Mouse (Mus musculus): ENCODE data around the gene Pxylp1. TPM values are rescaled to one million over a fixed set of nuclear protein-coding genes. Genes with fewer than 3 reads are reported as not detected.

The Pxylp1 gene
- total and polyA plus RNA-seq, 3 experiments: 7.8 to 10.1 (median 8.3) TPM

DNA sequence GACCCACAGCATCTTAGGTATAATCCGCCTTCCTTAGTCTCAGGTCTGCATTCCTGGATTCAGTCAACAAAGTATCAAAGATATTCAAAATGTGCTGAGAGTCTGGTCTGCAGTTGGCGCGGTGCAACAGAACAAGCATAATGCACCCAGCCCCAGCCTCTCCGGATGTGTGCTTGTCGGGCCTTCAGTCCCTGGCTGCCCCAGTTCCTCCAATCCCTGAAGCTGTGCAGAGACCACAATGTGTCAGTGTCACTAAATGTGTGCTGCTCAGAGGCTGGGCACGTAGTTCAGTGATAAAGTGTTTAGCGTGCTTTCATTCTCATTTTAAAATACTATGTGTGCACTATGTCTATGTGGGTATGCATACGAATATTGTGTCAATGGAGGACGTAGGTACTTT lies 108.8 kb downstream of the Pxylp1 start:
- TF ChIP-seq RAD21 (IDR thresholded peaks at IDR 0.05; ENCODE audit: low read depth, low read length) (no peak), BHLHE40 (IDR thresholded peaks at IDR 0.05; ENCODE audit: low read depth, low read length) (no peak), JUN (IDR thresholded peaks at IDR 0.05; ENCODE audit: insufficient read depth, low read depth, low read length) (no peak), JUND (conservative IDR thresholded peaks at IDR 0.05; ENCODE audit: low read depth, low read length) (no peak), SMC3 (IDR thresholded peaks at IDR 0.05; ENCODE audit: low read depth, low read length) (no peak), RCOR1 (conservative IDR thresholded peaks at IDR 0.05; ENCODE audit: low read depth, low read length) (no peak)
- H3K4me1 ChIP-seq (ENCODE audit: control insufficient read depth in 1 of 2, insufficient read depth in 2 of 2): peaks cover 0 to 12% of the 10 kb centered on the region in 2 experiments; a peak in 1 of 4 replicates
- no peaks in the 10 kb centered on the region for H3K36me3 ChIP-seq (replicated peaks in 1 of 2; ENCODE audit: control insufficient read depth in 1 of 2, insufficient read depth in 1 of 2, low read length in 1 of 2)
- H3K9ac ChIP-seq (ENCODE audit: insufficient read depth, low read depth): no peak overlapping the region
- H3K9me3 ChIP-seq (replicated peaks; ENCODE audit: low read length): no peaks in the 10 kb centered on the region
- no peak overlapping the region for H3K4me3 ChIP-seq (replicated peaks in 1 of 3; ENCODE audit: low read depth in 2 of 3, low read length in 2 of 3, poor library complexity in 1 of 3)
- no peak overlapping the region for H3K4me2 ChIP-seq (ENCODE audit: insufficient read depth, low read depth, poor library complexity, severe bottlenecking)
- dilution Hi-C loops (cut with MboI; ENCODE audit: extremely low pct_ligation_motif_present, extremely low pct_unique_long_range_greater_than_20kb, low sequenced_read_pairs): no loop called here
- no peaks in the 10 kb centered on the region for H3K79me2 ChIP-seq (replicated peaks; ENCODE audit: control insufficient read depth, extremely low read depth, insufficient read depth, poor library complexity, severe bottlenecking)
- H3K27me3 ChIP-seq (replicated peaks): no peaks in the 10 kb centered on the region
- no peak for DNase-seq (ENCODE audit: extremely low read depth)
- in situ Hi-C loops (cut with MboI; ENCODE audit: low pct_ligation_motif_present, low pct_unique_long_range_greater_than_20kb, low sequenced_read_pairs): no loop called here
- no peak overlapping the region for H3K27ac ChIP-seq (ENCODE audit: insufficient read depth, low read depth)

DNA sequence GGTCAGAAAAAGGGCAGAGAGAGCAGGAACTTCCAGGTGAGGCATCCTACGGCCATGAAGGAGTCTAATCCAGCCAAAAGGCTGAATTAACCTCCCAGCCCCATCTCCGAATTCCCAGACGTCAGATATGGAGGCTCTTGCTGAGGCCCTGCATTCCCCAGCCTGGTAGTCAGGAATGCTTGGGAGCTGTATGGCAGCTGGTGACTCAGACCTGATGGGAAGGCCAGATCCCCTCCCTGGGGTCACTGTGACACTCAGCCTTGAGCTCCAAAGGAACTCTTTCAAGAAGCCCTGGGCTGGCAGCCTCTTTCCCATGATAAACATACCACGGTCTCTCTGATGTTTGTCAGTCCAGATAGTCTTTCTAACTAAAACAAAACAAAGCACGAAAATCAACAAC lies 109.2 kb downstream of the Pxylp1 start:
- dilution Hi-C loops (cut with MboI; ENCODE audit: extremely low pct_ligation_motif_present, extremely low pct_unique_long_range_greater_than_20kb, low sequenced_read_pairs): no loop called here
- no peak overlapping the region for H3K9ac ChIP-seq (ENCODE audit: insufficient read depth, low read depth)
- no peak for DNase-seq (ENCODE audit: extremely low read depth)
- H3K4me2 ChIP-seq (ENCODE audit: insufficient read depth, low read depth, poor library complexity, severe bottlenecking): no peak overlapping the region
- no peak for TF ChIP-seq TCF12 (IDR thresholded peaks at IDR 0.05; ENCODE audit: low read depth, low read length)
- TF ChIP-seq E2F4 (IDR thresholded peaks at IDR 0.05; ENCODE audit: insufficient replicate concordance, low read depth, low read length): no peak
- no peak for TF ChIP-seq SMC3 (IDR thresholded peaks at IDR 0.05; ENCODE audit: low read depth, low read length)
- no peak for TF ChIP-seq JUND (conservative IDR thresholded peaks at IDR 0.05; ENCODE audit: low read depth, low read length)
- TF ChIP-seq MEF2A (IDR thresholded peaks at IDR 0.05; ENCODE audit: borderline replicate concordance, low read depth, low read length): no peak
- no peak for TF ChIP-seq MXI1 (IDR thresholded peaks at IDR 0.05; ENCODE audit: low read depth, low read length)
- no peak for TF ChIP-seq USF2 (conservative IDR thresholded peaks at IDR 0.05; ENCODE audit: low read depth, low read length)
- TF ChIP-seq NELFE (IDR thresholded peaks at IDR 0.05; ENCODE audit: low read depth, low read length): no peak
- no peak for TF ChIP-seq JUN (IDR thresholded peaks at IDR 0.05; ENCODE audit: insufficient read depth, low read depth, low read length)
- TF ChIP-seq HCFC1 (IDR thresholded peaks at IDR 0.05; ENCODE audit: low read depth, low read length): no peak
- no peak for TF ChIP-seq POLR2A (IDR thresholded peaks at IDR 0.05; ENCODE audit: low read depth, low read length)
- TF ChIP-seq CTCF (conservative IDR thresholded peaks at IDR 0.05 in 1 of 2, IDR thresholded peaks at IDR 0.05 in 1 of 2; ENCODE audit: low read depth in 2 of 2, low read length in 2 of 2): no peak
- TF ChIP-seq GABPA (IDR thresholded peaks at IDR 0.05; ENCODE audit: insufficient replicate concordance, low read depth, low read length): no peak
- no peak for TF ChIP-seq MAX (IDR thresholded peaks at IDR 0.05; ENCODE audit: low read length)
- TF ChIP-seq MAFK (IDR thresholded peaks at IDR 0.05; ENCODE audit: insufficient replicate concordance, low read length): no peak
- H3K36me3 ChIP-seq (replicated peaks in 1 of 2; ENCODE audit: control insufficient read depth in 1 of 2, insufficient read depth in 1 of 2, low read length in 1 of 2): no peaks in the 10 kb centered on the region
- H3K4me1 ChIP-seq (ENCODE audit: control insufficient read depth in 1 of 2, insufficient read depth in 2 of 2): peaks cover 0 to 12% of the 10 kb centered on the region in 2 experiments; a peak in 1 of 4 replicates
- no peaks in the 10 kb centered on the region for H3K79me2 ChIP-seq (replicated peaks; ENCODE audit: control insufficient read depth, extremely low read depth, insufficient read depth, poor library complexity, severe bottlenecking)
- in situ Hi-C loops (cut with MboI; ENCODE audit: low pct_ligation_motif_present, low pct_unique_long_range_greater_than_20kb, low sequenced_read_pairs): no loop called here
- no peaks in the 10 kb centered on the region for H3K9me3 ChIP-seq (replicated peaks; ENCODE audit: low read length)
- no peak overlapping the region for H3K27ac ChIP-seq (ENCODE audit: insufficient read depth, low read depth)
- no peaks in the 10 kb centered on the region for H3K27me3 ChIP-seq (replicated peaks)
- no peak overlapping the region for H3K4me3 ChIP-seq (replicated peaks in 1 of 3; ENCODE audit: low read depth in 2 of 3, low read length in 2 of 3, poor library complexity in 1 of 3)
